In the genomic region with DNA sequence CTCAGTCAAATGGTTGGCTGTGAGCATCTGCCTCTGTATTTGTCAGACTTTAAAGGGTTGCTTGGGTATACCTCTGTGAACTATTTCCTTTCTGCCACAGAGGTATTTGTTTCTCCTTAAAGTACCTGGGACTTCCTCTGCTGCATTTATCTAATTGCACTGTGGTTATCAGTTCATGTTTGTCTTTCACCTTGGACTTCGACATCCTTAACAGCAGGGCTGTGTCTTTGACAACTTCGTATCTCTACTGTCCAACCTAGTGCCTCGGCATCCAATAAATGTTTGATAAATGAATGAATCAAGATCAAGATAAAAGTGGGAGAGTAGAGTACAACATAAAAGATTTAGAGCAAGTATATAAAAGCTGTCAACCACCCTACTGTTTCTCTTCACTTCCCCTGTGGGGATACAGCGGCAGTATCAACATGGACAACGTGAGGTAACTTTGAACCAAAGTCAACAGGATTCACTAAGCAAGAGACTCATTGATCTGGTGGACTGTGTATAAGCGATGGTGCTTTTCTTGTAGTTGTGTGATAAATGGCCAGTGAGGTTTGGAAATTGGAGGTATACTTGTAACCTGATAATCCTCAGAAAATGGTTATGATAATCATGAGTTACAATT, we compare ENCODE assay signal across 19 mouse cellular contexts.
A peak's percentile ranks its signal among the peaks of the same experiment; 100 is the strongest.
DNase-seq lines count a peak whose midpoint lies in the region; ATAC-seq and TF ChIP-seq lines count a peak whose summit lies in the region.
"Had no signal": no experiment of that assay in that cellular context is flagged by ENCODE, and none has a peak within 500 bp of the region (broad histone marks: within the 10 kb centered on the region; RNA-seq: fewer than 3 reads in every experiment).

No protein-coding gene starts in this region.

- H3K36me3 ChIP-seq in intestine, embryonic 15.5 days = no peaks in the 10 kb centered on the region
- no peaks in the 10 kb centered on the region for H3K36me3 ChIP-seq in intestine, postnatal 0 days (ENCODE audit: control insufficient read depth, insufficient read depth)
- H3K36me3 ChIP-seq in intestine, embryonic 16.5 days (ENCODE audit: control insufficient read depth, insufficient read depth, low read length) = no peaks in the 10 kb centered on the region
- H3K36me3 ChIP-seq: G1E had no signal

- H3K9me3 ChIP-seq in intestine, embryonic 15.5 days = no peaks in the 10 kb centered on the region
- no peaks in the 10 kb centered on the region for H3K9me3 ChIP-seq in intestine, postnatal 0 days (ENCODE audit: control insufficient read depth)
- no peaks in the 10 kb centered on the region for H3K9me3 ChIP-seq in intestine, embryonic 16.5 days (ENCODE audit: control insufficient read depth, low read length)
- H3K9me3 ChIP-seq: G1E had no signal

- DNase-seq in left cerebral cortex, postnatal 25 days (ENCODE audit: low spot score in 2 of 2) = no peak
- DNase-seq: adrenal gland, adult 2 months; adrenal gland, adult 8-10 months; adrenal gland, postnatal 10 days; adrenal gland, postnatal 14 days; adrenal gland, postnatal 25 days; adrenal gland, postnatal 36 days; B cell, adult 2 months; cerebellum, adult 11 months; cerebellum, adult 11-12 months; cerebellum, adult 18-20 months had no signal

- peak; percentile 88 for ATAC-seq in intestine, embryonic 15.5 days
- ATAC-seq in intestine, postnatal 0 days = no peak
- ATAC-seq in intestine, embryonic 16.5 days = peak; percentile 95
- ATAC-seq: activated CD4-positive, CD25-positive, alpha-beta regulatory T cell, adult 4 months; CD4-positive, CD25-positive, alpha-beta regulatory T cell, adult 4 months; Patski had no signal

- no peak overlapping the region for H3K27ac ChIP-seq in intestine, embryonic 15.5 days
- H3K27ac ChIP-seq in intestine, postnatal 0 days (ENCODE audit: low read depth, low read length) = no peak overlapping the region
- no peak overlapping the region for H3K27ac ChIP-seq in intestine, embryonic 16.5 days (ENCODE audit: low read length)

- no peak overlapping the region for H3K9ac ChIP-seq in intestine, embryonic 15.5 days
- no peak overlapping the region for H3K9ac ChIP-seq in intestine, postnatal 0 days (ENCODE audit: low read depth, low read length)
- no peak overlapping the region for H3K9ac ChIP-seq in intestine, embryonic 16.5 days (ENCODE audit: low read depth, low read length)

- TF ChIP-seq CTCF in intestine, postnatal 0 days (IDR thresholded peaks at IDR 0.05; ENCODE audit: low read depth) = no peak

- no peaks in the 10 kb centered on the region for H3K4me1 ChIP-seq in intestine, embryonic 15.5 days (replicated peaks)
- no peaks in the 10 kb centered on the region for H3K4me1 ChIP-seq in intestine, postnatal 0 days (replicated peaks; ENCODE audit: control insufficient read depth, insufficient read depth, low read length)
- H3K4me1 ChIP-seq in intestine, embryonic 16.5 days (ENCODE audit: control insufficient read depth, insufficient read depth, low read length) = no peaks in the 10 kb centered on the region

- intact Hi-C loops in left cerebral cortex, postnatal 25 days (cut with DNase I) = no loop called here

- H3K4me3 ChIP-seq in intestine, embryonic 15.5 days (replicated peaks) = no peak overlapping the region
- no peak overlapping the region for H3K4me3 ChIP-seq in intestine, postnatal 0 days (ENCODE audit: low read depth, low read length)
- no peak overlapping the region for H3K4me3 ChIP-seq in intestine, embryonic 16.5 days (ENCODE audit: low read length)

- H3K27me3 ChIP-seq in intestine, embryonic 15.5 days (replicated peaks) = no peaks in the 10 kb centered on the region
- H3K27me3 ChIP-seq in intestine, postnatal 0 days (replicated peaks; ENCODE audit: control insufficient read depth, insufficient read depth, low read length) = no peaks in the 10 kb centered on the region
- no peaks in the 10 kb centered on the region for H3K27me3 ChIP-seq in intestine, embryonic 16.5 days (replicated peaks; ENCODE audit: control insufficient read depth, insufficient read depth, low read length)
- H3K27me3 ChIP-seq: CH12.LX, Patski had no signal

- H3K4me2 ChIP-seq in intestine, embryonic 15.5 days (replicated peaks) = no peak overlapping the region
- no peak overlapping the region for H3K4me2 ChIP-seq in intestine, postnatal 0 days (replicated peaks; ENCODE audit: low read depth)
- H3K4me2 ChIP-seq in intestine, embryonic 16.5 days (ENCODE audit: low read depth, low read length) = no peak overlapping the region

- WGBS in intestine, embryonic 15.5 days = 59% methylated on average over 6 of the region's 6 CpGs
- 39% methylated on average over 6 of the region's 6 CpGs for WGBS in intestine, postnatal 0 days
- WGBS in intestine, embryonic 16.5 days = 63% methylated on average over 6 of the region's 6 CpGs
